Mouse (Mus musculus) hindbrain, embryonic 16.5 days (tissue): ENCODE measurements around the gene Spock1. TPM values are rescaled to one million over a fixed set of nuclear protein-coding genes. Genes with fewer than 3 reads are reported as not detected.

Source experiments
- ATAC-seq: fragments of 200-750 bp; cut with Nextera tagmentation; 2 replicates; pipeline ENCODE4 v1.8.0; 2017; ENCODE audit warnings: moderate TSS enrichment, moderate library complexity
- H3K27ac ChIP-seq: fragments of 300-500 bp; sonication (generic); 2 replicates; pipeline ENCODE4 v1.5.1; 2014; ENCODE audit warnings: low read depth, mild to moderate bottlenecking, control low read depth, low read length, moderate library complexity
- H3K27me3 ChIP-seq: fragments of 300-500 bp; sonication (generic); replicated peaks from 2 replicates; pipeline ENCODE4 v1.6.1; 2014; ENCODE audit warnings: low read length; ENCODE audit not compliant: control insufficient read depth, insufficient read depth
- H3K36me3 ChIP-seq: fragments of 300-500 bp; sonication (generic); 2 replicates; pipeline ENCODE4 v1.6.1; 2014; ENCODE audit warnings: mild to moderate bottlenecking, low read length, moderate library complexity, mixed read lengths; ENCODE audit not compliant: control insufficient read depth, insufficient read depth
- H3K4me1 ChIP-seq: fragments of 300-500 bp; sonication (generic); 2 replicates; pipeline ENCODE4 v1.6.1; 2014; ENCODE audit warnings: low read depth, low read length; ENCODE audit not compliant: control insufficient read depth, insufficient read depth
- H3K4me2 ChIP-seq: fragments of 300-500 bp; sonication (generic); 2 replicates; pipeline ENCODE4 v1.6.1; 2014; ENCODE audit warnings: mild to moderate bottlenecking, low read length, control low read depth, moderate library complexity
- H3K4me3 ChIP-seq: fragments of 300-500 bp; sonication (generic); 2 replicates; pipeline ENCODE4 v1.5.1; 2014; ENCODE audit warnings: mild to moderate bottlenecking, low read length, control low read depth, moderate library complexity
- H3K9ac ChIP-seq: fragments of 300-500 bp; sonication (generic); 2 replicates; pipeline ENCODE4 v1.6.1; 2014; ENCODE audit warnings: low read depth, mild to moderate bottlenecking, control low read depth, low read length, moderate library complexity
- H3K9me3 ChIP-seq: fragments of 300-500 bp; sonication (generic); 2 replicates; pipeline ENCODE4 v1.6.1; 2014; ENCODE audit warnings: mild to moderate bottlenecking, low read length, moderate library complexity; ENCODE audit not compliant: control insufficient read depth
- WGBS: fragments of 180-500 bp; shearing (Covaris S2); extraction: QIAGEN DNeasy Blood & Tissue Kit; methylation state at CpG from one replicate; pipeline ENCODE4 v1.1.7; 2014; 5-methylcytosine and 5-hydroxymethylcytosine counted together
- polyA plus RNA-seq: library from polyadenylated mRNA; unstranded; fragments of >200 nt; fragmentation: Nextera tagmentation; extraction: Ambion mirVana; gene quantifications from 2 replicates; pipeline ENCODE4 v1.2.1, GENCODE M21; 2015

Gene Spock1
- polyA plus RNA-seq, 1 experiment from 2014 or later = 83.3 TPM

- Histone ChIP-seq H3K4me3 (no peak overlapping the region), H3K27ac (no peak overlapping the region), H3K4me2 (no peak overlapping the region), H3K27me3 (no peaks in the 10 kb centered on the region), H3K4me1 (no peaks in the 10 kb centered on the region), H3K36me3 (no peaks in the 10 kb centered on the region), H3K9ac (no peak overlapping the region), H3K9me3 (no peaks in the 10 kb centered on the region)
- no peak for ATAC-seq
- WGBS = 85% methylated on average over 2 of the region's 2 CpGs
These were observed 228.5 kb downstream of the Spock1 start for GRCm38 (mm10) chr13:57679591-57679990.

- WGBS = 97% methylated on average over 1 of the region's 1 CpGs
- H3K27ac ChIP-seq = no peak overlapping the region
- H3K4me1 ChIP-seq = peaks cover 2% of the 10 kb centered on the region
- no peaks in the 10 kb centered on the region for H3K27me3 ChIP-seq
- no peak overlapping the region for H3K4me3 ChIP-seq
- no peaks in the 10 kb centered on the region for H3K36me3 ChIP-seq
- no peaks in the 10 kb centered on the region for H3K9me3 ChIP-seq
- H3K4me2 ChIP-seq = no peak overlapping the region
- no peak for ATAC-seq
- no peak overlapping the region for H3K9ac ChIP-seq
These were observed 231.3 kb downstream of the Spock1 start for GRCm38 (mm10) chr13:57676820-57677219.

- no peaks in the 10 kb centered on the region for H3K27me3 ChIP-seq
- ATAC-seq = no peak
- H3K36me3 ChIP-seq = no peaks in the 10 kb centered on the region
- no peak overlapping the region for H3K9ac ChIP-seq
- WGBS = 95% methylated on average over 1 of the region's 1 CpGs
- no peak overlapping the region for H3K27ac ChIP-seq
- no peak overlapping the region for H3K4me2 ChIP-seq
- no peak overlapping the region for H3K4me3 ChIP-seq
- H3K4me1 ChIP-seq = peaks cover 10% of the 10 kb centered on the region
- no peaks in the 10 kb centered on the region for H3K9me3 ChIP-seq
These were observed 234.7 kb downstream of the Spock1 start for GRCm38 (mm10) chr13:57673399-57673798.

GRCm38 (mm10) chr13:57672762-57673161 is 235.4 kb downstream of the Spock1 start:
- WGBS = 77% methylated on average over 3 of the region's 3 CpGs
- peaks cover 10% of the 10 kb centered on the region for H3K4me1 ChIP-seq
- H3K4me3 ChIP-seq = no peak overlapping the region
- no peaks in the 10 kb centered on the region for H3K27me3 ChIP-seq
- no peaks in the 10 kb centered on the region for H3K36me3 ChIP-seq
- no peak overlapping the region for H3K9ac ChIP-seq
- no peak overlapping the region for H3K4me2 ChIP-seq
- no peak for ATAC-seq
- H3K9me3 ChIP-seq = no peaks in the 10 kb centered on the region
- H3K27ac ChIP-seq = no peak overlapping the region

GRCm38 (mm10) chr13:57671919-57672318 is 236.2 kb downstream of the Spock1 start:
- Histone ChIP-seq H3K9ac (no peak overlapping the region; the same call in 1 of the 2 replicates), H3K27ac (no peak overlapping the region), H3K4me1 (peaks cover 11% of the 10 kb centered on the region), H3K36me3 (no peaks in the 10 kb centered on the region), H3K9me3 (no peaks in the 10 kb centered on the region), H3K4me3 (no peak overlapping the region), H3K4me2 (no peak overlapping the region), H3K27me3 (no peaks in the 10 kb centered on the region)
- 0 out of 2 replicates have a peak, but pooled peaks have one; percentile 59 for ATAC-seq
- 49% methylated on average over 9 of the region's 9 CpGs for WGBS

GRCm38 (mm10) chr13:57671322-57671721 is 236.8 kb downstream of the Spock1 start:
- H3K27ac ChIP-seq = no peak overlapping the region
- no peak for ATAC-seq

GRCm38 (mm10) chr13:57667621-57668020 is 240.5 kb downstream of the Spock1 start:
- Histone ChIP-seq H3K27me3 (no peaks in the 10 kb centered on the region), H3K4me1 (peaks cover 17% of the 10 kb centered on the region), H3K4me3 (no peak overlapping the region), H3K9me3 (no peaks in the 10 kb centered on the region), H3K36me3 (no peaks in the 10 kb centered on the region), H3K9ac (no peak overlapping the region), H3K27ac (no peak overlapping the region), H3K4me2 (no peak overlapping the region)
- ATAC-seq = no peak
- WGBS = 62% methylated on average over 3 of the region's 3 CpGs

More at GRCm38 (mm10) chr13:57671322-57671721, 236.8 kb downstream of the Spock1 start:
- Histone ChIP-seq H3K27me3 (no peaks in the 10 kb centered on the region), H3K4me1 (peaks cover 17% of the 10 kb centered on the region), H3K9ac (no peak overlapping the region), H3K4me2 (no peak overlapping the region), H3K36me3 (no peaks in the 10 kb centered on the region), H3K9me3 (no peaks in the 10 kb centered on the region), H3K4me3 (no peak overlapping the region)
- WGBS = 69% methylated on average over 5 of the region's 5 CpGs

- ATAC-seq = peak; percentile 67
- WGBS = 39% methylated on average over 9 of the region's 9 CpGs
- H3K9ac ChIP-seq = no peak overlapping the region
These were observed 241.8 kb downstream of the Spock1 start for GRCm38 (mm10) chr13:57666173-57666842.

GRCm38 (mm10) chr13:57662554-57662953 is 245.6 kb downstream of the Spock1 start:
- no peak overlapping the region for H3K4me3 ChIP-seq
- H3K36me3 ChIP-seq = no peaks in the 10 kb centered on the region
- no peak for ATAC-seq
- H3K9ac ChIP-seq = no peak overlapping the region
- H3K27ac ChIP-seq = no peak overlapping the region
- H3K9me3 ChIP-seq = no peaks in the 10 kb centered on the region
- 79% methylated on average over 4 of the region's 4 CpGs for WGBS
- H3K27me3 ChIP-seq = no peaks in the 10 kb centered on the region
- H3K4me1 ChIP-seq = peaks cover 7% of the 10 kb centered on the region; the same call in 1 of the 2 replicates
- H3K4me2 ChIP-seq = no peak overlapping the region

More at GRCm38 (mm10) chr13:57666173-57666842, 241.8 kb downstream of the Spock1 start:
- no peaks in the 10 kb centered on the region for H3K9me3 ChIP-seq
- H3K4me3 ChIP-seq = no peak overlapping the region
- H3K36me3 ChIP-seq = no peaks in the 10 kb centered on the region
- H3K4me2 ChIP-seq = no peak overlapping the region
- no peak overlapping the region for H3K27ac ChIP-seq
- H3K4me1 ChIP-seq = peaks cover 10% of the 10 kb centered on the region
- no peaks in the 10 kb centered on the region for H3K27me3 ChIP-seq
